Comparison of ENCODE assay signal across 27 mouse cellular contexts in genomic region chr11:75722339-75722738, GRCm38 (mm10). TPM values are rescaled to one million over a fixed set of nuclear protein-coding genes. Genes with fewer than 3 reads are reported as not detected.
A peak's percentile ranks its signal among the peaks of the same experiment; 100 is the strongest.
DNase-seq lines count a peak whose midpoint lies in the region; ATAC-seq and TF ChIP-seq lines count a peak whose summit lies in the region.
"Had no signal": no experiment of that assay in that cellular context is flagged by ENCODE, and none has a peak within 500 bp of the region (broad histone marks: within the 10 kb centered on the region; RNA-seq: fewer than 3 reads in every experiment).

No protein-coding gene starts in this region.

- H3K27me3 ChIP-seq in heart, embryonic 13.5 days (replicated peaks) = no peaks in the 10 kb centered on the region
- H3K27me3 ChIP-seq in MEL (ENCODE audit: control insufficient read depth in 1 of 2, insufficient read depth in 2 of 2, low read length in 2 of 2) (no peaks in the 10 kb centered on the region), myocyte (ENCODE audit: control insufficient read depth, insufficient read depth, insufficient read length) (no peaks in the 10 kb centered on the region)
- H3K27me3 ChIP-seq in lung, postnatal 0 days (replicated peaks; ENCODE audit: insufficient read depth, low read length) = no peaks in the 10 kb centered on the region
- H3K27me3 ChIP-seq: embryonic facial prominence, embryonic 13.5 days; forebrain, embryonic 12.5 days; forebrain, embryonic 15.5 days; hindbrain, embryonic 13.5 days; intestine, embryonic 15.5 days had no signal

- peak overlapping the region; percentile 20 for H3K27ac ChIP-seq in heart, embryonic 13.5 days (replicated peaks)
- no peak overlapping the region for H3K27ac ChIP-seq in MEL (ENCODE audit: control insufficient read depth, low read depth, low read length)
- no peak overlapping the region for H3K27ac ChIP-seq in lung, postnatal 0 days (ENCODE audit: low read length)
- H3K27ac ChIP-seq: embryonic facial prominence, embryonic 10.5 days; embryonic facial prominence, embryonic 13.5 days; forebrain, embryonic 12.5 days; forebrain, embryonic 15.5 days; heart, adult 2 months; hindbrain, embryonic 10.5 days; hindbrain, embryonic 13.5 days; intestine, embryonic 15.5 days had no signal

- H3K79me2 ChIP-seq in MEL (ENCODE audit: control insufficient read depth, insufficient read depth, low read length, poor library complexity) (no peaks in the 10 kb centered on the region), myocyte (ENCODE audit: control insufficient read depth, insufficient read depth) (no peaks in the 10 kb centered on the region)

- WGBS in heart, embryonic 13.5 days = 21% methylated on average over 4 of the region's 4 CpGs
- WGBS in lung, postnatal 0 days = 47% methylated on average over 4 of the region's 4 CpGs

- ATAC-seq in heart, embryonic 13.5 days (ENCODE audit: extremely low read depth, insufficient number of reproducible peaks, low FRiP score, low TSS enrichment) = no peak
- ATAC-seq in lung, postnatal 0 days = no peak
- ATAC-seq: activated CD4-positive, CD25-positive, alpha-beta regulatory T cell, adult 4 months; forebrain, embryonic 15.5 days; hindbrain, embryonic 16.5 days; intestine, embryonic 15.5 days had no signal

- no peak for TF ChIP-seq CTCF in MEL (IDR thresholded peaks at IDR 0.05 in 2 of 3, conservative IDR thresholded peaks at IDR 0.05 in 1 of 3; ENCODE audit: control insufficient read depth in 1 of 3, insufficient read depth in 1 of 3, low read depth in 2 of 3, low read length in 3 of 3, poor library complexity in 1 of 3, severe bottlenecking in 1 of 3)
- no peak for TF ChIP-seq CTCF in lung, postnatal 0 days (IDR thresholded peaks at IDR 0.05)

- H3ac ChIP-seq in myocyte (ENCODE audit: control insufficient read depth, insufficient read length) = no peak overlapping the region

- TF ChIP-seq EP300 in MEL (IDR thresholded peaks at IDR 0.05; ENCODE audit: low read depth in 1 of 2, low read length in 2 of 2) = peak in 1 of 2 experiments; percentile 24; a peak in 1 of 4 replicates
- no peak for TF ChIP-seq EP300 in lung, postnatal 0 days (IDR thresholded peaks at IDR 0.05)

- H3K9ac ChIP-seq in heart, embryonic 13.5 days = no peak overlapping the region
- H3K9ac ChIP-seq in MEL (ENCODE audit: control insufficient read depth, low read depth, low read length, poor library complexity, severe bottlenecking) = no peak overlapping the region
- H3K9ac ChIP-seq in lung, postnatal 0 days (replicated peaks; ENCODE audit: low read depth) = no peak overlapping the region
- H3K9ac ChIP-seq: embryonic facial prominence, embryonic 13.5 days; forebrain, embryonic 12.5 days; forebrain, embryonic 15.5 days; hindbrain, embryonic 13.5 days; intestine, embryonic 15.5 days had no signal

- TF ChIP-seq POLR2A in MEL (IDR thresholded peaks at IDR 0.05; ENCODE audit: control insufficient read depth in 1 of 2, insufficient read depth in 1 of 2, low read depth in 1 of 2, low read length in 2 of 2, poor library complexity in 1 of 2) = no peak
- TF ChIP-seq POLR2A in myocyte (IDR thresholded peaks at IDR 0.05; ENCODE audit: insufficient read length, low read depth) = no peak

- no peaks in the 10 kb centered on the region for H3K36me3 ChIP-seq in heart, embryonic 13.5 days
- H3K36me3 ChIP-seq in MEL (ENCODE audit: control insufficient read depth in 1 of 2, insufficient read depth in 2 of 2, low read length in 2 of 2) (no peaks in the 10 kb centered on the region), myocyte (ENCODE audit: control insufficient read depth, insufficient read depth) (no peaks in the 10 kb centered on the region)
- no peaks in the 10 kb centered on the region for H3K36me3 ChIP-seq in lung, postnatal 0 days (ENCODE audit: insufficient read depth, low read length)
- H3K36me3 ChIP-seq: embryonic facial prominence, embryonic 10.5 days; embryonic facial prominence, embryonic 13.5 days; forebrain, embryonic 12.5 days; forebrain, embryonic 15.5 days; G1E; hindbrain, embryonic 10.5 days; hindbrain, embryonic 13.5 days; intestine, embryonic 15.5 days had no signal

- H3K4me3 ChIP-seq in heart, embryonic 13.5 days = no peak overlapping the region
- H3K4me3 ChIP-seq in MEL (ENCODE audit: control insufficient read depth in 1 of 2, insufficient read depth in 1 of 2, low read depth in 2 of 2, low read length in 2 of 2) = no peak overlapping the region
- H3K4me3 ChIP-seq in myocyte = no peak overlapping the region
- H3K4me3 ChIP-seq in lung, postnatal 0 days (ENCODE audit: low read depth, low read length) = no peak overlapping the region
- H3K4me3 ChIP-seq: embryonic facial prominence, embryonic 10.5 days; embryonic facial prominence, embryonic 13.5 days; erythroblast, embryonic 14.5 days; forebrain, embryonic 12.5 days; forebrain, embryonic 15.5 days; heart, adult 2 months; hindbrain, embryonic 10.5 days; hindbrain, embryonic 13.5 days; intestine, embryonic 15.5 days had no signal

- 0 out of 2 replicates have a peak overlapping the region, but pooled peaks have one; percentile 6 for H3K4me2 ChIP-seq in heart, embryonic 13.5 days
- peak overlapping the region; percentile 21 for H3K4me2 ChIP-seq in myocyte (ENCODE audit: low read depth)
- no peak overlapping the region for H3K4me2 ChIP-seq in lung, postnatal 0 days (replicated peaks; ENCODE audit: low read depth, low read length)
- H3K4me2 ChIP-seq: embryonic facial prominence, embryonic 13.5 days; forebrain, embryonic 12.5 days; forebrain, embryonic 15.5 days; hindbrain, embryonic 13.5 days; intestine, embryonic 15.5 days had no signal

- no peak for DNase-seq in heart, adult 11 months
- no peak for DNase-seq in MEL (ENCODE audit: low read depth, low spot score)
- DNase-seq in lung, postnatal 0 days (ENCODE audit: low spot score) = no peak
- no peak for DNase-seq in right cerebral cortex, postnatal 14 days
- DNase-seq: adrenal gland, adult 8-10 months; adrenal gland, postnatal 36 days; cerebellum, adult 11 months; cerebellum, adult 2 months; cerebellum, adult 9-11 months; cerebellum, postnatal 25 days; embryo, embryonic 11 days; gastrocnemius, postnatal 25 days; heart, adult 2 months; kidney, adult 11 months had no signal

- H3K9me3 ChIP-seq in heart, embryonic 13.5 days = peaks cover 11% of the 10 kb centered on the region; the same call in 1 of the 2 replicates
- no peaks in the 10 kb centered on the region for H3K9me3 ChIP-seq in MEL (replicated peaks; ENCODE audit: insufficient read depth, low read length)
- no peaks in the 10 kb centered on the region for H3K9me3 ChIP-seq in lung, postnatal 0 days (ENCODE audit: low read length)
- H3K9me3 ChIP-seq: forebrain, embryonic 12.5 days; forebrain, embryonic 15.5 days; intestine, embryonic 15.5 days had no signal

- peaks cover 6% of the 10 kb centered on the region; the same call in 1 of the 2 replicates for H3K4me1 ChIP-seq in heart, embryonic 13.5 days
- no peaks in the 10 kb centered on the region for H3K4me1 ChIP-seq in MEL (ENCODE audit: control insufficient read depth in 1 of 2, insufficient read depth in 2 of 2, low read length in 2 of 2)
- H3K4me1 ChIP-seq in lung, postnatal 0 days (ENCODE audit: insufficient read depth, low read depth, low read length) = no peaks in the 10 kb centered on the region
- H3K4me1 ChIP-seq: embryonic facial prominence, embryonic 10.5 days; embryonic facial prominence, embryonic 13.5 days; forebrain, embryonic 12.5 days; forebrain, embryonic 15.5 days; hindbrain, embryonic 10.5 days; hindbrain, embryonic 13.5 days; intestine, embryonic 15.5 days had no signal

- no peak for TF ChIP-seq RAD21 in MEL (IDR thresholded peaks at IDR 0.05; ENCODE audit: low read depth, low read length)

TF ChIP-seq in MEL, 35 proteins besides CTCF, POLR2A, EP300 and RAD21:
- TF ChIP-seq TBP (IDR thresholded peaks at IDR 0.05; ENCODE audit: low read depth, low read length) = no peak
- TF ChIP-seq MAZ (IDR thresholded peaks at IDR 0.05; ENCODE audit: low read depth, low read length) = 0 out of 2 replicates have a peak, but pooled peaks have one; percentile 33

TF ChIP-seq in myocyte, 11 proteins besides CTCF, POLR2A, EP300 and RAD21:
- no peak for TF ChIP-seq USF1 (IDR thresholded peaks at IDR 0.05; ENCODE audit: low read depth)
- no peak for TF ChIP-seq POLR2AphosphoS2 (IDR thresholded peaks at IDR 0.05; ENCODE audit: insufficient read length, low read depth)
- no peak for TF ChIP-seq MAX (IDR thresholded peaks at IDR 0.05; ENCODE audit: low read depth)
- no peak for TF ChIP-seq MYOG (IDR thresholded peaks at IDR 0.05; ENCODE audit: control insufficient read depth in 1 of 3, insufficient read depth in 1 of 3, insufficient read length in 2 of 3, low read depth in 2 of 3)
- TF ChIP-seq CEBPB (IDR thresholded peaks at IDR 0.05; ENCODE audit: insufficient read depth, poor library complexity, severe bottlenecking) = no peak

RNA-seq across cellular contexts. Expression of gene Ywhae, which starts 10.3 kb away (rescaled TPM):
- polyA plus RNA-seq in heart, embryonic 13.5 days (2015; fragmentation: Nextera tagmentation; extraction: Ambion mirVana) = 681 and 729 TPM in 2 replicates
- total RNA-seq in MEL (2012; rRNA removed) = 303 and 356 TPM in 2 replicates
- 100 to 1,000 TPM; 755 to 855 TPM for polyA plus RNA-seq in MEL (2012; ENCODE audit: insufficient read depth in 1 of 2, insufficient read length in 2 of 2, low read depth in 1 of 2, low replicate concordance in 2 of 2, missing spikeins in 1 of 2)
- 612 TPM for polyA plus RNA-seq in myocyte (2012; fragmentation: generic; extraction: Trizol)
- polyA plus RNA-seq in lung, postnatal 0 days (2015; fragmentation: Nextera tagmentation; extraction: Ambion mirVana) = 453 and 499 TPM in 2 replicates

RNA-seq across cellular contexts. Expression of gene Crk, which starts 43.3 kb away (rescaled TPM):
- polyA plus RNA-seq in heart, embryonic 13.5 days (2015; fragmentation: Nextera tagmentation; extraction: Ambion mirVana) = 84.8 and 93.1 TPM in 2 replicates
- total RNA-seq in MEL (2012; rRNA removed) = 68.0 and 68.4 TPM in 2 replicates
- polyA plus RNA-seq in MEL (2012; ENCODE audit: insufficient read depth in 1 of 2, insufficient read length in 2 of 2, low read depth in 1 of 2, low replicate concordance in 2 of 2, missing spikeins in 1 of 2) = 10 to 100 TPM; 33.8 to 66.2 TPM
- 34.5 TPM for polyA plus RNA-seq in myocyte (2012; fragmentation: generic; extraction: Trizol)
- 83.8 and 90.3 TPM in 2 replicates for polyA plus RNA-seq in lung, postnatal 0 days (2015; fragmentation: Nextera tagmentation; extraction: Ambion mirVana)
